Mouse (Mus musculus) Patski (cell line): ENCODE measurements at regions not wholly inside any gene's neighbourhood (a gene's known extent, or its start where the extent isn't known, plus 50 kb on each side); places are given as distances from the start of the nearest gene placed in this dataset.

Experiments used
- ATAC-seq: fragments of 100-300 bp; one replicate; pipeline ENCODE4 v1.8.0; 2021
- CTCF ChIA-PET: fragments of 350-600 bp; sonication (Branson Sonifier 250); formaldehyde crosslinking; loops from one replicate; lab custom pipeline; 2022; ENCODE audit warnings: inconsistent platforms; lab: Charles Lee
- POLR2A ChIA-PET: fragments of 350-600 bp; sonication (Branson Sonifier 250); formaldehyde crosslinking; loops from one replicate; lab custom pipeline; 2022; ENCODE audit warnings: antibody characterized with exemption, inconsistent platforms; lab: Charles Lee
- DNase-seq: peaks from one replicate; pipeline ENCODE4 v3.0.0-alpha.2; 2011; ENCODE audit warnings: low read depth, low spot score
- H3K27me3 ChIP-seq: fragments of 371-371 bp; one replicate; pipeline ENCODE4 v1.5.1; 2021
- CTCF ChIP-seq: fragments of 100-300 bp; IDR thresholded peaks from one replicate; pipeline ENCODE4 v1.5.1; 2021
- in situ Hi-C: fragments of 300-500 bp; cut with MboI; formaldehyde crosslinking; loops from 3 replicates; pipeline ENCODE4 v1.11.1; 2018; ENCODE audit warnings: low pct_unique_long_range_greater_than_20kb, mixed read lengths

DNA sequence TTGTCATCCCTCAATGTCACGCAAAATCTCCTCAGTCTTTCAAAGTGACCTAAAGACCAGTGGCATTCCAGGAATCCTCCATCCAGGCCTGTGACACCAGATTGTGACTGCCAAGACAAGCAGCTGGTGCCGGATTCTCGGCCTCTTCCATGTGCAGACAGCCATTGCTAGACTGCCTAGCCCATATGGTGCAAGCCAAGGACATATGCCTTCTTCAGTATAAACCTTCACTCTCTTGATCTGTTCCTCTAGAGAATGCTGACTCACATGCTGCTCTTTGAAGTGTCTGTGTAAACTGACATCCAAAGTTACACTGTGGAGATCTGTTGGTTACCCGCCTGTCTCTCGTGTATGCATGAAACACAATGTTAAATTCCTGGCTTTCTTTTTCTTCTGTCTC, 589.4 kb upstream of the Kdm8 start:
- no peak for DNase-seq
- no peaks in the 10 kb centered on the region for H3K27me3 ChIP-seq
- TF ChIP-seq CTCF: no peak
- no peak for ATAC-seq
- in situ Hi-C loops: no loop called here
- ChIA-PET CTCF (no interaction called here), POLR2A (no interaction called here)

GRCm38 (mm10) chr7:124857106-124857505, 587.4 kb upstream of the Kdm8 start:
- DNase-seq (no peak), ATAC-seq (no peak)
- ChIA-PET POLR2A (no interaction called here), CTCF (no interaction called here)
- no peak for TF ChIP-seq CTCF
- H3K27me3 ChIP-seq: no peaks in the 10 kb centered on the region
- in situ Hi-C loops: no loop called here

- ATAC-seq (no peak), DNase-seq (no peak)
- in situ Hi-C loops: no loop called here
- ChIA-PET POLR2A (no interaction called here), CTCF (no interaction called here)
- H3K27me3 ChIP-seq: no peaks in the 10 kb centered on the region
- no peak for TF ChIP-seq CTCF
Observed at GRCm38 (mm10) chr7:124861397-124861796, 583.1 kb upstream of the Kdm8 start.

DNA sequence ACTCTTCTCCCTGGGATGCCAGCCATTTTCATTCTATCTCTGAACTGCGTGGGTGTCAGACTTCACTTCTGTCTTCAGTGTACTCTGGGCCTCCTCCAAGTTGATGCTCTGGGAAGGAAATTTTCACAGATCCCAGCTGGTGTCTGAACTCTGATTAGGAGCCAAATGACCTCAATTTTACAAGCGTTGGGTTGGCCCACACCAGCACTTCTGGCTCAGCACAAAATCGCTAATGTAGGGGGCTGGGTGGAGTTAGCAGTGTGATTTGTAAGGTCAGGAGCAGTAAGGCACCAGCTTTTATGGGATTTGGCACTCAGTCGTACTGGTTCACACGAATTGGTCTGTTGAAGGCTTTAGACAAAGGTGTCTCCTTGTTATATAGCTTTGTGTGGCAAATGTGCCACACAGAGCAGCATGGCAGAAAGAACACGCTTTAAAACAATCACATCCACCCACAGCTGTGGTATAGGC, 576.3 kb upstream of the Kdm8 start:
- ChIA-PET POLR2A (no interaction called here), CTCF (no interaction called here)

DNA sequence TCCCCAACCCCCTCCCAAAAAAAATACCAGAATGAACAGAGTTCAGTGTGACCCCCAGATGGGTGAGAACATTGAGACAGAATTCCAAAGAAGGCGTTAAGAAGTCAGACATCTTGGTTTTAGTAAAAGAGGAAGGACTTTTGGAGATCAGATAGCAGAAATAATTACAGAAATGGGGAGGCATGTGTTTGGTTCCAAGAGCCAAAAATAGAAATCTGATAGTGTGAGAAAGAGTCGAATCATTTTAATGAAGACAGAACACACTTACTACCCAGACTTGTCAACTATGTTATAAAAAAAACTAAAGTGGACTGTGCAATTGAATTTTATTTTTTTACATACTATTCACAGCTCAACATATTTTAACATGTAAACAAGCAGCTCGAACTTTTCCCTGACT, 575.9 kb upstream of the Kdm8 start:
- no peak for TF ChIP-seq CTCF
- ChIA-PET CTCF (no interaction called here), POLR2A (no interaction called here)
- in situ Hi-C loops: no loop called here
- ATAC-seq (no peak), DNase-seq (no peak)
- H3K27me3 ChIP-seq: no peaks in the 10 kb centered on the region

More for the DNA sequence above, 576.3 kb upstream of the Kdm8 start:
- ATAC-seq: no peak
- in situ Hi-C loops: no loop called here
- no peaks in the 10 kb centered on the region for H3K27me3 ChIP-seq
- TF ChIP-seq CTCF: no peak
- no peak for DNase-seq

DNA sequence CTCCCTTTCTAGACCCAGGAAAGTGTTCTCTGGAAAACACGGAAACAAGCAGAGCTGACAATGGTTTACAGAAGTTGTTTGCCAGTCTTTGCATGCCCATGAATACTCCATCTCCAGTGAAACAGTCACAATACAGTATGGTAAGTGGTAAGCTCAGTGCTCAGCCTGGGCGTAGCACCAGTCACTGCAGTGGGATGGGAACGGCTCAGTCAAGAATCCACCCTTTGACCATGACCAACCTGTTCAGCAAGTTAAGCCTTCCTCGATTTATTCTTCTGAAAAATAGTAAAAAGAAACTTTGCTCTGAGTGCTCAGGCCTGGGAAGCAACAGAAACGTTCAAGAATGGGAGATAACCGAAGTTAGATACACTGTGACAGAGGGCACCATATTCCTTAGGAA, 563.7 kb upstream of the Kdm8 start:
- TF ChIP-seq CTCF: no peak
- ChIA-PET POLR2A (interaction anchor here (0.6 kb wide), 1 partner anchor 27 kb away, joined by 3 read pairs; no protein-coding TSS in a partner anchor), CTCF (interaction anchor here (1.4 kb wide), 1 partner anchor 14 kb away, joined by 3 read pairs; no protein-coding TSS in a partner anchor)
- in situ Hi-C loops: no loop called here
- no peak for ATAC-seq
- DNase-seq: no peak
- no peaks in the 10 kb centered on the region for H3K27me3 ChIP-seq

GRCm38 (mm10) chr7:124907233-124907632, 537.2 kb upstream of the Kdm8 start:
- ATAC-seq: no peak
- in situ Hi-C loops: no loop called here
- POLR2A ChIA-PET: no interaction called here
- DNase-seq: no peak
- TF ChIP-seq CTCF: no peak
- no peaks in the 10 kb centered on the region for H3K27me3 ChIP-seq
- CTCF ChIA-PET: interaction anchor here (1.7 kb wide), 1 partner anchor 17 kb away, joined by 3 read pairs; no protein-coding TSS in a partner anchor

- TF ChIP-seq CTCF: no peak
- DNase-seq (no peak), ATAC-seq (no peak)
- no peaks in the 10 kb centered on the region for H3K27me3 ChIP-seq
- ChIA-PET CTCF (no interaction called here), POLR2A (interaction anchor here (0.7 kb wide), 1 partner anchor 27 kb away, joined by 3 read pairs; no protein-coding TSS in a partner anchor)
- in situ Hi-C loops: no loop called here
Observed at GRCm38 (mm10) chr7:124907662-124908296, 536.7 kb upstream of the Kdm8 start.

GRCm38 (mm10) chr7:124914061-124914460, 530.4 kb upstream of the Kdm8 start:
- no peak for TF ChIP-seq CTCF
- in situ Hi-C loops: no loop called here
- H3K27me3 ChIP-seq: no peaks in the 10 kb centered on the region
- peak; percentile 32 for ATAC-seq
- POLR2A ChIA-PET: no interaction called here
- CTCF ChIA-PET: interaction anchor here (0.8 kb wide), 1 partner anchor 9 kb away, joined by 3 read pairs; no protein-coding TSS in a partner anchor
- no peak for DNase-seq

DNA sequence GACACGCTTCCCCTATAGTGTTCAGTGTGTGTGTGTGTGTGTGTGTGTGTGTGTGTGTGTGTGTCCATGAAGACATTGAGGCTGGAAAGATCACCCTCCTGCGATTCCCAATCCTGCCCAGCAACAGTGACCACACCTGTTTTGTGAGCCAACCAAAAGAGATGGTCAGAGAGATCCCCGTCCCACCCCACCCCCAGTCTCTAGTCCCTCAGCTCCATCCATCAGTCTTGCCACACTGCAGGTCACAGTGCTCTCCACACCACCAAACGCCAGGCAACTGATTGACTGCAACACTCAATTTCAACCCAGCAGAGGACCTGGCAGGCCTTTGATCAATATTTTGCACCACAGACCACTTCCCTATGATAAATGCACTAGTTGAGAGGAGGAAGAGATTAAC, 530.0 kb upstream of the Kdm8 start:
- ChIA-PET POLR2A (no interaction called here), CTCF (no interaction called here)
- no peak for ATAC-seq
- DNase-seq: no peak
- no peaks in the 10 kb centered on the region for H3K27me3 ChIP-seq
- in situ Hi-C loops: no loop called here
- TF ChIP-seq CTCF: no peak

- DNase-seq: no peak
- no peaks in the 10 kb centered on the region for H3K27me3 ChIP-seq
- POLR2A ChIA-PET: no interaction called here
- no peak for TF ChIP-seq CTCF
- CTCF ChIA-PET: no interaction called here
- in situ Hi-C loops: no loop called here
- ATAC-seq: no peak
Observed at GRCm38 (mm10) chr7:124914972-124915371, 529.5 kb upstream of the Kdm8 start.
